Mouse (Mus musculus) liver, adult 2 months (tissue): Measurements from ENCODE around the gene Vmn2r4. TPM values are rescaled to one million over a fixed set of nuclear protein-coding genes. Genes with fewer than 3 reads are reported as not detected.
"Not testable (repeated sequence)": the region's sequence is repeated elsewhere in the genome, so short reads cannot be mapped to it uniquely, and the experiment has no call there.

Experiments
- DNase-seq: peaks from one replicate; pipeline ENCODE4 v3.0.0-alpha.2; 2011; ENCODE audit warnings: low read depth, low spot score; ENCODE audit errors: extremely low read depth
- H3K27ac ChIP-seq: fragments of 200-500 bp; replicated peaks from 2 replicates; pipeline ENCODE4 v1.5.1; 2012; ENCODE audit warnings: low read depth, mild to moderate bottlenecking, control low read depth, inconsistent platforms, low read length; ENCODE audit not compliant: insufficient read depth
- H3K27me3 ChIP-seq: fragments of 200-500 bp; 2 replicates; pipeline ENCODE4 v1.6.1; 2012; ENCODE audit warnings: mild to moderate bottlenecking, moderate library complexity, low read length, inconsistent platforms; ENCODE audit not compliant: control insufficient read depth, insufficient read depth
- H3K36me3 ChIP-seq: fragments of 200-500 bp; 2 replicates; pipeline ENCODE4 v1.6.1; 2012; ENCODE audit warnings: low read length, inconsistent platforms; ENCODE audit not compliant: control insufficient read depth, insufficient read depth
- H3K4me1 ChIP-seq: fragments of 200-500 bp; 2 replicates; pipeline ENCODE4 v1.6.1; 2011; ENCODE audit warnings: low read length; ENCODE audit not compliant: control insufficient read depth, insufficient read depth
- H3K4me3 ChIP-seq: fragments of 200-500 bp; 2 replicates; pipeline ENCODE4 v1.5.1; 2011; ENCODE audit warnings: low read depth, mild to moderate bottlenecking, control low read depth, low read length, moderate library complexity; ENCODE audit not compliant: insufficient read depth
- H3K79me2 ChIP-seq: fragments of 200-500 bp; 2 replicates; pipeline ENCODE4 v1.6.1; 2012; ENCODE audit warnings: inconsistent platforms, mild to moderate bottlenecking, low read length, moderate library complexity; ENCODE audit not compliant: control insufficient read depth, insufficient read depth
- H3K9ac ChIP-seq: fragments of 200-500 bp; 2 replicates; pipeline ENCODE4 v1.6.1; 2012; ENCODE audit warnings: low read depth, mild to moderate bottlenecking, control low read depth, inconsistent platforms, low read length
- WGBS: fragments of 180-500 bp; shearing (Covaris S2); methylation state at CpG from one replicate; pipeline ENCODE4 v1.1.7; 2018; 5-methylcytosine and 5-hydroxymethylcytosine counted together
- polyA plus RNA-seq: library from polyadenylated mRNA; depleted of rRNA; stranded (reverse); fragments of >200 nt; gene quantifications from 2 replicates; pipeline ENCODE4 v1.2.3, GENCODE M21; 2012; rRNA removed
- total RNA-seq: library from RNA; depleted of rRNA; stranded (reverse); fragments of >200 nt; gene quantifications from 2 replicates; pipeline ENCODE4 v1.2.3, GENCODE M21; 2014; rRNA removed

Vmn2r4 gene
- not detected in 2 replicates for total RNA-seq
- not detected in 2 replicates for polyA plus RNA-seq

DNA sequence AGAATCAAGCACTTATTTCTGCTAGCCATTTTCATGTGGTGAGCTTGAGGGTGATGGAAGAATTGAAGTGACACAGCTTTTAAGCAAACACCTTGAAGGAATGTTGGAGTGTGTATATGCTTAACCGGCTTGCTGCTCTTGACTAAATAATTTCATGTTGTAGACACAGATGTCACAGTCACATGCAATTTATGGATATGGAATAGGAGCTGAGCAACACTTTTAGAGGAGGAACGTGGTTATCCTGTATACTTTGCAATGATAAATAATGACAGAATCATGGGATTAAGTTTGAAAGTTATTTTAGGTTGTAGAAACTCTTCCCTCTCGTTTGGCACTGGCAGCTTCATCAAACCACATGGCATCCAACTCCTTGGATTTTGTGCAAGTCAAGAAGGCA is at the start of gene Vmn2r4:
Gene Vmn2r4, minus strand, starts transcription at position 101 of the 400 bp plus-strand sequence.
- H3K27ac ChIP-seq, DNase-seq, H3K4me1 ChIP-seq, H3K36me3 ChIP-seq, H3K4me3 ChIP-seq, H3K27me3 ChIP-seq, H3K9ac ChIP-seq, H3K79me2 ChIP-seq: not testable (repeated sequence)
- 75% methylated on average over 3 of the region's 3 CpGs for WGBS

DNA sequence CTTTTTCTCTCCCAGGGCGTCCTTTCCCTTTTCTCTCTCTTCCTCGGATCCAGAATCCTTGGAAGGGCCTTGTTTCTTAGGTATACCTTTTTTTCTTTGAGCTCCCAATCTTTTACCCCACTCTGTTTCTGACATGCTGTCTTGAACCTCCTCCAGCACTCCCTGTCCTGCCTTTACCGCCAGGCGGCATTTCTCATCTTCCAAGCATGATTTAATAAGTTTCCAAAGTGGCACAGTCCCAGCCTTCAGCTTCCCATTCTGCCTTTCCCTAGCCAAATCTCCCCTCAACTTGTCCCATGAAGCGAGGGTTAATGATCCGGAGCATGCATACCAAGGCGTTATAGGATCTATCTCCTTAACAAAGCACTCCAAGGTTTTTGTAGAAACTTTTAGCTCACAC is 19.1 kb upstream of the Vmn2r4 start:
- WGBS, result 83% methylated on average over 7 of the region's 7 CpGs
- not testable (repeated sequence) for DNase-seq

DNA sequence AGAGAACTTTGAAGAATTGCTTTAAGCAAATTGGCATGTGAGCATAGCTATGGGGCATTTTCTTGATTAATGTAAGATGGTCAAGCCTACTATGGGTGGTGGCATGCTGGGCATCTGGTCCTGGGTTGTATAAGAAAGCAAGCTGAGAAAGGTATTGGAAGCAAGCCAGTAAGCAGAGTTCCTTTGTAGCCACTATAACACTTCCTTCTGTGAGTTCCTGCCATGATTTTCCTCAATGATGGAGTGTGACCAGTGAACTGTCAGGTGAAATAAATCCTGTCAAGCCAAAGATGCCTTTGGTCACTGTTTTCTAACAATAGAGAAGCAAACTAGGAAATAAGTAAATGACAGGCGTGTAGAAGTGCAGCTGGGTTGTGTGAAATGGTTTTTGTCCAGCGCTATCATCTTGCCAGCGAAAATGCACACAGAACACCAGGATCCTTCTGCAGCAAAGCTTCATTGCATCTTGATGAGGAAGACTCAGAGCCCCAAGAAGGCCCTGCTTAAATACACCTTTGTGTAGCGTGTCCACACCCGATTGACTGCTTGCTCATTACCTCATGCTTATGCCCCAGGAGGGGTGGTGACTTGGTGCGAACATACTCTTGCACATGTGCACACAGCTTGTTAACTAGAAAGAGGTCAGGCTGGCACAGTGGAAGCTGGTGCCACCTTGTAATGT is 13.1 kb upstream of the Vmn2r4 start:
- DNase-seq, H3K79me2 ChIP-seq, H3K4me3 ChIP-seq, H3K36me3 ChIP-seq, H3K27ac ChIP-seq, H3K27me3 ChIP-seq, H3K4me1 ChIP-seq, H3K9ac ChIP-seq: not testable (repeated sequence)
- WGBS, result 88% methylated on average over 6 of the region's 6 CpGs

More for the DNA sequence above, 19.1 kb upstream of the Vmn2r4 start:
- not testable (repeated sequence) for H3K27ac ChIP-seq, H3K4me1 ChIP-seq, H3K4me3 ChIP-seq, H3K36me3 ChIP-seq, H3K9ac ChIP-seq, H3K27me3 ChIP-seq, H3K79me2 ChIP-seq

DNA sequence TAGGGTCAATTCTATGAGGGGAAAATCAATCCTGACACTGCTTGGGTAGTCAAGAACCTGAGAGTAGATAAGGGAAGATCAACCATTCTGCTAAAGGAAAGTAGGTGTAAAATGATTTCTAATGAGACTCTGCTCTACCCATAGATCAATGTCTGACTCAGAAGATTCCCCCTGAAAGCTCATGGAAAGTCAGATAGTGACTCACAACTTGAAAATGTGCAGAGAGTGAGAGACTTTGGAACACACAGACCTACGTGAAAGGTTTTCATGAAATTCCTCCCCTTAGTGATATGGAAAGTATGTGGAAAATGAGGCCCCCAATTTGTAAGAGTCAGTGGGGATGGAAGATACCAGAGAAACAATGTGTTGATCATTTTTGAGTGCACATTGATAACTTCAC is 7.0 kb upstream of the Vmn2r4 start:
- H3K27me3 ChIP-seq, H3K36me3 ChIP-seq, H3K4me3 ChIP-seq, H3K79me2 ChIP-seq, H3K4me1 ChIP-seq, H3K9ac ChIP-seq, H3K27ac ChIP-seq, DNase-seq: not testable (repeated sequence)
- 87% methylated on average over 1 of the region's 1 CpGs for WGBS

DNA sequence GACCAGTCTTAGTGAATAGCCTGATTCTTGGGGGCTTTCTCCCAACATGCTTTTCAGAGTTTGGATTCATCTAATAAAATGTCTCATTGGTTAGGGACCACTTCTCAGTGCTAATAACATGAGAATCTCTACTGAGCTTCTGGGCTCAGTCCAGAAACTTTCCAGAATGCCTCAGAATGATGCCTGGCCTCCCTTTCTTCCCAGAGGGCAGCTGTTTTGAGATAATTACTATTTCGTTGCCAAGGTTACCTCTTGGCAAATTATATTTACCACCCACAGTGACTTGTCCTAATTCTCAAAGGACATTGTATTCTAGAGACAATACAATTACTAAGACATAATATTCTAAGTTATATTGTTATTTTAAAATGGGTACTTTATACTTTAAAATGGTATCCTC is 2.3 kb upstream of the Vmn2r4 start:
- H3K27me3 ChIP-seq, H3K36me3 ChIP-seq, H3K79me2 ChIP-seq, H3K4me3 ChIP-seq, H3K4me1 ChIP-seq, DNase-seq, H3K9ac ChIP-seq, H3K27ac ChIP-seq: not testable (repeated sequence)
- WGBS, result 64% methylated on average over 1 of the region's 1 CpGs

DNA sequence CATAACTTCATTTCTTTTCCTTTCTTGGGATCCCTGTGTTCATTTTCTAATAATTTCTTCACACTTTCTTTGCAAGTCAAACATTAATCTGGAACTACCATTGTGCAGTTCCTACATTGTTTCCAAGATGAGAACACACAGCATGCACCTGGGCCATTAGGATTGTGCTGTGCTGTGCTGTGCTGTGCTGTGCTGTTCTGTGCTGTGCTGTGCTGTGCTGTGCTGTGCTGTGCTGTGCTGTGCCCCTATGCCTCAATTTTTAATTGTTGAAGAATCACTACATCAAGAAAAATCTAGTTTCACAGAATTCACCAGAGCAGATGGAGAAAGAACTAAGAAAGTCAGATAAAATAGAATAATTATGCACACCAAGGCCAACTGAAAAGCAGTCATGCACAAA is 915 bp downstream of the Vmn2r4 start:
- not testable (repeated sequence) for H3K36me3 ChIP-seq, H3K4me3 ChIP-seq, H3K27me3 ChIP-seq, H3K79me2 ChIP-seq, DNase-seq, H3K4me1 ChIP-seq, H3K27ac ChIP-seq, H3K9ac ChIP-seq
